Mouse (Mus musculus): ENCODE measurements at regions not wholly inside any gene's neighbourhood (a gene's known extent, or its start where the extent isn't known, plus 50 kb on each side); places are given as distances from the start of the nearest gene placed in this dataset.

DNA sequence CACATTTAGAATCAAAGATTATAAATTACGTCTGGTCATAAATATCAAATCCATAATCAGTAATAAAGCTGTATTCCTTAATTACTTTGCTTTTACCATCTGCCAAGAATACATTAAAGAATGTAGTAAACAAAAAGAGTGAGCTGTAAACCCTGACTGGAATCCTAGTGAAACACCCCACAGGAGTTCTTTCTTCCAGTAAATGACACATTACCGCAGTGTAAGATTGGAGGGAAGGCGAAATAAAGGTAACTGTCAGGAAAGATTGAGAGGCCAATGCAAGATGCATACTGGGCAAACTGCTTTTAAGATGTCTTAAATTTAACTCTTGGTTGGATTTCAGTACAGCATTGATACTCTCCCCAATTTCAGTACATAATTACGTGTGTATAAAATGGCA is 772.0 kb downstream of the Hace1 start:
- no peak for DNase-seq

DNA sequence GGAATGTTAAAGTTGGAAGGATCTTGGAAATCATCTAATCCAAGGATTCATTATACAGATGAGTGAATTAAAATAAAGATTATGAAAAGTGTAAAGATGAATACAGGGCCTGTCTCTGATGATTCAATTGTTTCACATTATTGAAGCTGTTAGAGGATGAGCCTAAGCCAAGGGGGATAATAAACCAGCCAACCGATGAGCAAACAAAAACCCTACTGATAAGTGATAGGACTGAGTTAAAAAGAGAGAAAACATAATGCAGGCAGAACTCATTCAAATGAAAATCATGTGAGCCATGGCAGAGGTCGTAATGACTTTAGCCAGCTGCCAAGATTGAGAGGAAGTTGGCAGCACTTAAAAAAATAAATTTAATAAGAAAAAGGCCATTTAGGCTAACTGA is 772.6 kb downstream of the Hace1 start:
- no peak for DNase-seq

DNA sequence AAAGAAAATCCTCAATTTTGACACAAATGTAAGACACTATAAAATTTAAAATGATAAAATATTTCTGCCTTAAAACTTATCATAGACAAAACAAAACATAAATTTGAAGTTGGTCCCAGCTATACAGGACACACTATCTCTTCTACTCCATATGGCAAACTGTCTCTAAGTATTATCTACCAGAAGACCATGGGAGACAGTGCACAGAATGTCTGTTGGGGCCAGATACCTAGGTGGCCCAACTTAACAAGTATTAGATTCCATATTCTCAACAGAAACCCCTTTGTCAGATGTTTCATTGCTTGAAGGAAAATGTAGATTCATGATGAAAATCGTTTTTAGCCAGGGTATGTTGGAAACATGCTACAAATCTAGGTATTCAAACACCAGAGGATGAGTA is 779.1 kb downstream of the Hace1 start:
- DNase-seq: no peak

DNA sequence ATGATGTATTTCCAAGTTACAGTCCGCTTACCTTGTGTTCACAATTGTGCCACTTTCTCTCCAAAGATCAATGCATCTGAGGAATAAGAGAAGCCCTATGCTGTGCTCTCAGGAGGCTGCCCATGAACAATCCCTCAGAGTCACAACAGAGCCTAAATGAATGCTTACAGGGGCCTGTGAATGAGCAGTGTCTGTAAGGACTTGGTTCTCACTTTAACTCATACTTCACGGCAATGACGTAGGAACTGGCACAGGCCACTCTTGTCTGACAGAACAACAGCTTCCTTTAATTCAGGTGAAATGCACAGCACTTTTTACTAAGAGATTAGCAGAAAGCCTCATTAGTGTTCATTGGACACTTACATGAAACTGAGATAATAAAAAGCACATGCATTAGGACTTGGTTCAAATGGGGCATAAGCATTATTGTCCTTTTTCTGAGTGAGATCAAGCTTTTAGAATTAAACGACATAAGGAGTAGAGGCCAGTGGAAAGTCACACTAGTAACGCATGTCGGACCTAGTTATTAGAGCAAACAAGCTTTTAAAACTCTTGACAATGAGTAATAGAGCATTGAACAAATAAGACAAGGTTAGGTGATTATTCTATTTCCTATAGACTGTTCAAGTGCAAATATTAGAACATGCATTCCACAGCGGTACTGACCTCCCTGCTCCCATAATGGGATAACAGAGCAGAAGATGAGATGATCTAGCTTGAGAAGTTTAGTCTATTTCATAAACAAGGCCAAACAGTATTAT is 796.3 kb downstream of the Hace1 start:
- no peak for DNase-seq

DNA sequence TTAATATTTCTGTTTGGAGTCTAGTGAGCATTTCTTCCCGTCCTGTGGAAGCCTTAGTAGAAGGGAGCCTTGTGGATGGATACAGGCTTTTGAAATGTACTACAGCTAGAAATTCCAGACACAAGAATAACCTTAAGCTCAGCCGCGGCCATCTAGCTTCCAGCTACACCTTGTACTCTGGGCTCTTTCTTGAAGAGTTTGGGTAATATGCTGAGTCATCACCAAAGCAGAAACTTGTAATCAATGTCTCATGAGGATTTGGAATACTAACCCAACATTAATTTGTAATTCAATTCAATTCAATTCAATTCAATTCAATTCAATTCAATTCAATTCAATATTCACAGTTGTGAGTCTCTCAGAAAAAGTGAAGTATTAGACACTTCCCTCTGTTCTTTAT is 797.0 kb downstream of the Hace1 start:
- DNase-seq: no peak

DNA sequence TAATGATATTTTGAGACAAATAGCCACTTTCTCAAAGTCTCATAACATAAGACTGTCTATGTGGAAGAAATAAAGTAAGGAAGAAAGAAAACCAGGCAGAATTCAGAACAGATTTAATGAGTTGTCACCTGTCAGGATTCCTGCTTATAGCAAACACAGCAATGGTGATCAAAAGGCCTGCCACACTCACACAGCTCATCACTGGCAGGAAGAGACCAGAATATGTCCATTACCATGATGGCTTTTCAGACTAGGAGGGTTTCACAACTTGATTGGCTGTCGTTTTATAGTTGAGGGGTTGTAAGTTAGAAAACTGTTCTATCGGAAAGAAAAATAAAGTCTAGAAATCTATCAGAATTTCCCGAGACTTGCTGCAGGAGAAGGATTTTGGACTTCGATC is 819.5 kb downstream of the Hace1 start:
- DNase-seq: no peak

DNA sequence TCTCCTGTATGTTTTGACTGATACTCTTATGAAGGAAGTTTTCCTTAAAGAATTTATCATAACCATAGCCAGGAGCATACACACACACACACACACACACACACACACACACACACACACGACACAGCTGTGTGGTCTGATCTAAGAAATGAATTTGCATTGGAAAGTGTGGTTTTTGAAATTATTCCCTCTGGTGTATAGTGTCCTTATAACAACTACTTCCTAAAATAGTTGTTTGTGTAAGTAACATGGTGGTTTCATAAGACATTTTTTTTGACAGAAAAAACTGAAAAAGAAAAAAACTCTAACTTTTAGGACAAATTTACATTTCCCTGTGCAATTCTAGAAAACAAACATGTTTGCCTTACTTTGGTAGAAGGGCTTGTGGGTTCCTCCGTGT is 826.3 kb downstream of the Hace1 start:
- DNase-seq: no peak
